Mouse (Mus musculus) CH12.LX (cell line): ENCODE data around the gene Maml2. TPM values are rescaled to one million over a fixed set of nuclear protein-coding genes. Genes with fewer than 3 reads are reported as not detected.

ENCODE experiments used
- DNase-seq: peaks from one replicate; pipeline ENCODE4 v3.0.0-alpha.2; 2013; ENCODE audit errors: extremely low read depth
- H3K27ac ChIP-seq: 2 replicates; pipeline ENCODE4 v1.5.1; 2012; ENCODE audit warnings: low read depth, mild to moderate bottlenecking, control low read depth, moderate library complexity; ENCODE audit not compliant: insufficient read depth
- H3K27me3 ChIP-seq: replicated peaks from 2 replicates; pipeline ENCODE3; 2012; ENCODE audit warnings: inconsistent platforms
- H3K36me3 ChIP-seq, 2 experiments: replicated peaks in 1 of 2; 2 replicates each; pipeline versions ENCODE3 to v1.6.1; 2012; ENCODE audit warnings: inconsistent platforms in 1 of 2, low read length in 1 of 2, mild to moderate bottlenecking in 1 of 2, mixed read lengths in 1 of 2, moderate library complexity in 1 of 2; ENCODE audit not compliant: control insufficient read depth in 1 of 2, insufficient read depth in 1 of 2
- H3K4me1 ChIP-seq, 2 experiments: 2 replicates each; pipeline ENCODE4 v1.6.1; 2012; ENCODE audit warnings: inconsistent platforms in 1 of 2, moderate library complexity in 1 of 2; ENCODE audit not compliant: insufficient read depth in 2 of 2, control insufficient read depth in 1 of 2
- H3K4me2 ChIP-seq: 2 replicates; pipeline ENCODE4 v1.6.1; 2012; ENCODE audit warnings: low read depth, mild to moderate bottlenecking, control low read depth; ENCODE audit not compliant: poor library complexity, insufficient read depth, severe bottlenecking
- H3K4me3 ChIP-seq, 3 experiments: fragments of 150-350 bp in 1 of 3; sonication (generic) in 1 of 3; replicated peaks in 1 of 3; 2 replicates each; pipeline versions ENCODE3 to v1.5.1; 2011 to 2012; ENCODE audit warnings: low read depth in 2 of 3, low read length in 2 of 3, mild to moderate bottlenecking in 2 of 3, moderate library complexity in 2 of 3, control low read depth in 1 of 3, improper control_type of control experiment in 1 of 3, inconsistent platforms in 1 of 3, mixed read lengths in 1 of 3; ENCODE audit not compliant: poor library complexity in 1 of 3
- H3K79me2 ChIP-seq: replicated peaks from 2 replicates; pipeline ENCODE4 v1.6.1; 2012; ENCODE audit warnings: mild to moderate bottlenecking, moderate library complexity; ENCODE audit not compliant: control insufficient read depth, poor library complexity, insufficient read depth, severe bottlenecking; ENCODE audit errors: extremely low read depth
- H3K9ac ChIP-seq: 2 replicates; pipeline ENCODE4 v1.6.1; 2012; ENCODE audit warnings: low read depth, mild to moderate bottlenecking, control low read depth, moderate library complexity; ENCODE audit not compliant: insufficient read depth
- H3K9me3 ChIP-seq: replicated peaks from 2 replicates; pipeline ENCODE3; 2012; ENCODE audit warnings: low read length, inconsistent platforms, mixed read lengths
- BHLHE40 ChIP-seq: IDR thresholded peaks from 2 replicates; pipeline ENCODE4 v1.6.1; 2011; ENCODE audit warnings: mild to moderate bottlenecking, low read depth, low read length, improper control_type of control experiment
- CHD1 ChIP-seq: IDR thresholded peaks from 2 replicates; pipeline ENCODE4 v1.6.1; 2012; ENCODE audit warnings: low read depth, low read length, improper control_type of control experiment, inconsistent platforms
- CHD2 ChIP-seq: IDR thresholded peaks from 2 replicates; pipeline ENCODE4 v1.6.1; 2011; ENCODE audit warnings: low read length, improper control_type of control experiment
- CTCF ChIP-seq, 2 experiments: IDR thresholded peaks in 1 of 2; conservative IDR thresholded peaks in 1 of 2; 2 replicates each; pipeline ENCODE4 v1.5.1; 2011 to 2012; ENCODE audit warnings: low read depth in 2 of 2, low read length in 2 of 2, improper control_type of control experiment in 1 of 2, inconsistent platforms in 1 of 2, mild to moderate bottlenecking in 1 of 2, moderate library complexity in 1 of 2
- ELF1 ChIP-seq: IDR thresholded peaks from 2 replicates; pipeline ENCODE4 v1.6.1; 2014; ENCODE audit warnings: low read depth, mild to moderate bottlenecking, inconsistent platforms, low read length, improper control_type of control experiment
- GABPA ChIP-seq: IDR thresholded peaks from 2 replicates; pipeline ENCODE4 v1.6.1; 2012; ENCODE audit warnings: low read depth, low read length, improper control_type of control experiment, inconsistent platforms; ENCODE audit not compliant: insufficient replicate concordance
- HCFC1 ChIP-seq: IDR thresholded peaks from 2 replicates; pipeline ENCODE4 v1.6.1; 2012; ENCODE audit warnings: low read depth, mild to moderate bottlenecking, inconsistent platforms, low read length, improper control_type of control experiment
- IRF4 ChIP-seq: IDR thresholded peaks from 2 replicates; pipeline ENCODE4 v1.6.1; 2014; ENCODE audit warnings: low read depth, mild to moderate bottlenecking, inconsistent platforms, low read length, improper control_type of control experiment
- JUN ChIP-seq: IDR thresholded peaks from 2 replicates; pipeline ENCODE4 v1.6.1; 2011; ENCODE audit warnings: low read depth, mild to moderate bottlenecking, low read length, improper control_type of control experiment, moderate library complexity; ENCODE audit not compliant: insufficient read depth
- JUND ChIP-seq: conservative IDR thresholded peaks from 2 replicates; pipeline ENCODE4 v1.6.1; 2011; ENCODE audit warnings: low read depth, low read length, improper control_type of control experiment
- KAT2A ChIP-seq: IDR thresholded peaks from 2 replicates; pipeline ENCODE4 v1.6.1; 2012; ENCODE audit warnings: low read length, improper control_type of control experiment, inconsistent platforms; ENCODE audit not compliant: insufficient replicate concordance
- MAZ ChIP-seq: IDR thresholded peaks from 2 replicates; pipeline ENCODE4 v1.6.1; 2012; ENCODE audit warnings: low read depth, mild to moderate bottlenecking, inconsistent platforms, low read length, improper control_type of control experiment, moderate library complexity
- MXI1 ChIP-seq: IDR thresholded peaks from 2 replicates; pipeline ENCODE4 v1.6.1; 2011; ENCODE audit warnings: mild to moderate bottlenecking, low read depth, low read length, improper control_type of control experiment
- MYC ChIP-seq: IDR thresholded peaks from 2 replicates; pipeline ENCODE4 v1.6.1; 2011; ENCODE audit warnings: low read depth, mild to moderate bottlenecking, improper control_type of control experiment, low read length
- NRF1 ChIP-seq: IDR thresholded peaks from 2 replicates; pipeline ENCODE4 v1.6.1; 2014; ENCODE audit warnings: low read depth, mild to moderate bottlenecking, inconsistent platforms, low read length, improper control_type of control experiment, moderate library complexity
- PAX5 ChIP-seq: IDR thresholded peaks from 2 replicates; pipeline ENCODE4 v1.6.1; 2012; ENCODE audit warnings: low read length, inconsistent platforms, mixed read lengths
- POLR2A ChIP-seq: IDR thresholded peaks from 2 replicates; pipeline ENCODE4 v1.6.1; 2011; ENCODE audit warnings: low read depth, mild to moderate bottlenecking, improper control_type of control experiment, low read length
- POLR2AphosphoS2 ChIP-seq: IDR thresholded peaks from 2 replicates; pipeline ENCODE4 v1.6.1; 2011; ENCODE audit warnings: low read depth, low read length, improper control_type of control experiment
- RAD21 ChIP-seq: IDR thresholded peaks from 2 replicates; pipeline ENCODE4 v1.6.1; 2011; ENCODE audit warnings: low read depth, mild to moderate bottlenecking, low read length, improper control_type of control experiment, moderate library complexity
- SIN3A ChIP-seq: IDR thresholded peaks from 2 replicates; pipeline ENCODE4 v1.6.1; 2012; ENCODE audit warnings: low read length, improper control_type of control experiment, inconsistent platforms
- TBP ChIP-seq: conservative IDR thresholded peaks from 2 replicates; pipeline ENCODE4 v1.6.1; 2011; ENCODE audit warnings: low read depth, low read length, improper control_type of control experiment
- TCF12 ChIP-seq: IDR thresholded peaks from 2 replicates; pipeline ENCODE4 v1.6.1; 2014; ENCODE audit warnings: low read depth, mild to moderate bottlenecking, inconsistent platforms, low read length, improper control_type of control experiment
- USF2 ChIP-seq: conservative IDR thresholded peaks from 2 replicates; pipeline ENCODE4 v1.6.1; 2011; ENCODE audit warnings: low read depth, low read length, improper control_type of control experiment
- ZC3H11A ChIP-seq: IDR thresholded peaks from 2 replicates; pipeline ENCODE4 v1.6.1; 2012; ENCODE audit warnings: low read depth, mild to moderate bottlenecking, inconsistent platforms, low read length, improper control_type of control experiment
- ZKSCAN1 ChIP-seq: IDR thresholded peaks from 2 replicates; pipeline ENCODE4 v1.6.1; 2012; ENCODE audit warnings: low read depth, inconsistent platforms, low read length, improper control_type of control experiment, borderline replicate concordance
- ZMIZ1 ChIP-seq: IDR thresholded peaks from 2 replicates; pipeline ENCODE4 v1.6.1; 2012; ENCODE audit warnings: low read depth, mild to moderate bottlenecking, inconsistent platforms, low read length, improper control_type of control experiment
- ZNF384 ChIP-seq: IDR thresholded peaks from 2 replicates; pipeline ENCODE4 v1.6.1; 2012; ENCODE audit warnings: low read depth, low read length, improper control_type of control experiment, inconsistent platforms
- dilution Hi-C: fragments of 300-500 bp; cut with MboI; formaldehyde crosslinking; loops from 2 replicates; pipeline ENCODE4 v1.14.3; 2020; ENCODE audit warnings: low sequenced_read_pairs; ENCODE audit not compliant: extremely low pct_unique_long_range_greater_than_20kb, extremely low pct_ligation_motif_present
- in situ Hi-C: fragments of 300-500 bp; cut with MboI; formaldehyde crosslinking; loops from 3 replicates; pipeline ENCODE4 v1.14.3; 2019; ENCODE audit warnings: low sequenced_read_pairs, low pct_ligation_motif_present, low pct_unique_long_range_greater_than_20kb, mixed read lengths
- polyA plus RNA-seq: library from polyadenylated mRNA; unstranded; fragments of >175 nt; gene quantifications from 2 replicates; pipeline ENCODE4 v1.2.1, GENCODE M21; 2012; ENCODE audit warnings: low read depth; ENCODE audit not compliant: insufficient read length
- total RNA-seq, 2 experiments: library from RNA; depleted of rRNA; stranded (reverse); fragments of 300-350 nt in 1 of 2; fragments of >200 nt in 1 of 2; gene quantifications; 2 replicates each; pipeline ENCODE4 v1.2.3; 2012 to 2014

The Maml2 gene
- total and polyA plus RNA-seq, 3 experiments, result 5.9 to 9.1 (median 5.9) TPM

GRCm38 (mm10) chr9:13315393-13315792, 17.6 kb downstream of the Maml2 start:
- no peak overlapping the region for H3K27ac ChIP-seq
- H3K27me3 ChIP-seq, result no peaks in the 10 kb centered on the region
- H3K79me2 ChIP-seq, result peaks cover 10% of the 10 kb centered on the region
- TF ChIP-seq IRF4, result no peak
- no peak for TF ChIP-seq JUN
- no peak for TF ChIP-seq ZMIZ1
- no peak for TF ChIP-seq CHD1
- no peak for TF ChIP-seq ZKSCAN1
- TF ChIP-seq CTCF (conservative IDR thresholded peaks at IDR 0.05 in 1 of 2, IDR thresholded peaks at IDR 0.05 in 1 of 2; ENCODE audit: low read depth in 2 of 2, low read length in 2 of 2), result no peak
- no peak for TF ChIP-seq TCF12
- no peak for TF ChIP-seq CHD2
- no peak for TF ChIP-seq MXI1
- TF ChIP-seq HCFC1, result no peak
- TF ChIP-seq ZC3H11A, result no peak
- TF ChIP-seq PAX5, result no peak
- TF ChIP-seq NRF1, result no peak
- TF ChIP-seq KAT2A, result no peak
- no peak for TF ChIP-seq USF2
- no peak for TF ChIP-seq BHLHE40
- H3K4me3 ChIP-seq, result no peak overlapping the region
- no peak for DNase-seq
- H3K9me3 ChIP-seq, result no peaks in the 10 kb centered on the region
- peaks cover 12 to 37% of the 10 kb centered on the region in 2 experiments for H3K4me1 ChIP-seq
- dilution Hi-C loops, result no loop called here
- no peak overlapping the region for H3K4me2 ChIP-seq
- no peak overlapping the region for H3K9ac ChIP-seq
- H3K36me3 ChIP-seq, result peaks cover 3 to 14% of the 10 kb centered on the region in 2 experiments
- in situ Hi-C loops, result no loop called here

GRCm38 (mm10) chr9:13319566-13319965, 21.8 kb downstream of the Maml2 start:
- Histone ChIP-seq H3K4me1 (peaks cover 39 to 57% of the 10 kb centered on the region in 2 experiments), H3K36me3 (peaks cover 0 to 8% of the 10 kb centered on the region in 2 experiments), H3K9ac (no peak overlapping the region), H3K4me3 (no peak overlapping the region), H3K79me2 (peaks cover 13% of the 10 kb centered on the region), H3K4me2 (peak overlapping the region; percentile 11; the same call in 1 of the 2 replicates), H3K27me3 (no peaks in the 10 kb centered on the region), H3K27ac (no peak overlapping the region), H3K9me3 (no peaks in the 10 kb centered on the region)
- no peak for DNase-seq
- TF ChIP-seq USF2 (no peak), MYC (no peak), JUND (no peak), POLR2AphosphoS2 (no peak), ELF1 (no peak), POLR2A (no peak), TCF12 (no peak), GABPA (no peak), RAD21 (no peak), BHLHE40 (no peak), NRF1 (no peak), PAX5 (no peak), JUN (no peak), ZMIZ1 (no peak), CHD1 (no peak), MAZ (no peak), SIN3A (no peak), ZNF384 (no peak), TBP (no peak)
- dilution Hi-C loops, result no loop called here
- in situ Hi-C loops, result no loop called here
